22 mouse cellular contexts compared by ENCODE assay signal in the genomic region with DNA sequence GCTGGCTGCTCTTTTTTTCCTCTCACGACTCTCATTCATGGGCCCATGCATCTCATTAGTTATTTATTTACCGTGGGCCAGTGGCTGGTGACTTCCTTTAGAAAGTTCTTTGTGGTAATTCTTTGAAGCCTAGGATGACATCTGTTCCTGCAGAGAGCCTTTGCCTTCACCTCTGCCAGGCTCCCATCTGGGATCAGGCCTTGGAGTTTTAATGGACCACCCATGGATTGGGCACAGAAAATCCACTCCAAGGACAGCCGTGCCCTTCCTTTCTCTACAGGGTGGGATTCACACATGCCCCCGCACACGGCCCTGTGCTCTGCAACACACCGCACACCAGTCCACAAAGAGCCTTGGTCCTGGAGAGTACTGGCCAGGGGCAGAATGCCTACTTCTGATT. TPM values are rescaled to one million over a fixed set of nuclear protein-coding genes. Genes with fewer than 3 reads are reported as not detected.
DNase-seq lines count a peak whose midpoint lies in the region; ATAC-seq and TF ChIP-seq lines count a peak whose summit lies in the region.
"Had no signal": no experiment of that assay in that cellular context is flagged by ENCODE, and none has a peak within 500 bp of the region (broad histone marks: within the 10 kb centered on the region; RNA-seq: fewer than 3 reads in every experiment).

No protein-coding gene starts in this region.

- peak; percentile 69 for ATAC-seq in neural tube, embryonic 11.5 days (ENCODE audit: insufficient read depth, low FRiP score, low TSS enrichment)
- peak; percentile 54 for ATAC-seq in hindbrain, embryonic 12.5 days (ENCODE audit: low FRiP score)
- no peak for ATAC-seq in midbrain, postnatal 0 days (ENCODE audit: low FRiP score)
- ATAC-seq: CD4-positive, CD25-positive, alpha-beta regulatory T cell, adult 4 months had no signal

- no peak overlapping the region for H3K4me3 ChIP-seq in neural tube, embryonic 11.5 days (ENCODE audit: low read depth, low read length)
- no peak overlapping the region for H3K4me3 ChIP-seq in hindbrain, embryonic 12.5 days
- H3K4me3 ChIP-seq in midbrain, postnatal 0 days (ENCODE audit: low read depth, low read length), result no peak overlapping the region
- H3K4me3 ChIP-seq: gastrocnemius, adult 2 months; heart, embryonic 13.5 days had no signal

- intact Hi-C loops in left cerebral cortex, postnatal 36 days (cut with DNase I), result no loop called here

- peak; percentile 33 for DNase-seq in embryo, embryonic 10.5 days (ENCODE audit: low spot score)
- DNase-seq in embryo, embryonic 9.5 days (ENCODE audit: extremely low spot score), result no peak
- DNase-seq in neural tube, embryonic 11.5 days (ENCODE audit: low spot score), result peak; percentile 30
- no peak for DNase-seq in neural tube, embryonic 10.5 days (ENCODE audit: extremely low spot score, low spot score)
- DNase-seq in midbrain, postnatal 0 days (ENCODE audit: low spot score), result peak; percentile 63
- DNase-seq in testis, postnatal 14 days (ENCODE audit: low spot score), result no peak
- DNase-seq in left cerebral cortex, postnatal 36 days (ENCODE audit: low spot score in 2 of 2), result no peak
- DNase-seq: adrenal gland, adult 2 months; cerebellum, adult 11 months; cerebellum, postnatal 14 days; gastrocnemius, adult 2 months; heart, postnatal 4 days; kidney, adult 11 months; kidney, postnatal 10 days; lung, adult 18-20 months; right cerebral cortex, adult 18-20 months; spleen, adult 18-20 months; thymus, adult 2 months had no signal

- H3K27me3 ChIP-seq in neural tube, embryonic 11.5 days (ENCODE audit: control insufficient read depth, insufficient read depth, low read length), result no peaks in the 10 kb centered on the region
- H3K27me3 ChIP-seq in hindbrain, embryonic 12.5 days, result peaks cover 3% of the 10 kb centered on the region; the same call in 1 of the 2 replicates
- H3K27me3 ChIP-seq in midbrain, postnatal 0 days (ENCODE audit: insufficient read depth, low read length), result no peaks in the 10 kb centered on the region
- H3K27me3 ChIP-seq: heart, embryonic 13.5 days had no signal

- WGBS in neural tube, embryonic 11.5 days, result 31% methylated on average over 6 of the region's 6 CpGs
- WGBS in hindbrain, embryonic 12.5 days, result 17% methylated on average over 6 of the region's 6 CpGs
- 16% methylated on average over 6 of the region's 6 CpGs for WGBS in midbrain, postnatal 0 days

- H3K4me1 ChIP-seq in neural tube, embryonic 11.5 days (ENCODE audit: control insufficient read depth, insufficient read depth, low read length), result no peaks in the 10 kb centered on the region
- H3K4me1 ChIP-seq in hindbrain, embryonic 12.5 days, result peaks cover 3% of the 10 kb centered on the region; the same call in 1 of the 2 replicates
- no peaks in the 10 kb centered on the region for H3K4me1 ChIP-seq in midbrain, postnatal 0 days (ENCODE audit: insufficient read depth, low read length)

- no peak overlapping the region for H3K4me2 ChIP-seq in neural tube, embryonic 11.5 days (ENCODE audit: low read depth)
- H3K4me2 ChIP-seq in hindbrain, embryonic 12.5 days (replicated peaks), result no peak overlapping the region
- no peak overlapping the region for H3K4me2 ChIP-seq in midbrain, postnatal 0 days (ENCODE audit: low read depth, low read length, poor library complexity, severe bottlenecking)
- H3K4me2 ChIP-seq: heart, embryonic 13.5 days had no signal

- H3K9ac ChIP-seq in neural tube, embryonic 11.5 days (ENCODE audit: low read length), result no peak overlapping the region
- H3K9ac ChIP-seq in hindbrain, embryonic 12.5 days, result no peak overlapping the region
- H3K9ac ChIP-seq in midbrain, postnatal 0 days (replicated peaks; ENCODE audit: low read length, poor library complexity, severe bottlenecking), result no peak overlapping the region
- H3K9ac ChIP-seq: heart, embryonic 13.5 days had no signal

- no peaks in the 10 kb centered on the region for H3K9me3 ChIP-seq in neural tube, embryonic 11.5 days (ENCODE audit: control insufficient read depth, low read length)
- no peaks in the 10 kb centered on the region for H3K9me3 ChIP-seq in hindbrain, embryonic 12.5 days (replicated peaks)
- no peaks in the 10 kb centered on the region for H3K9me3 ChIP-seq in midbrain, postnatal 0 days (ENCODE audit: low read length)
- H3K9me3 ChIP-seq: heart, embryonic 13.5 days had no signal

- TF ChIP-seq CTCF in midbrain, postnatal 0 days (IDR thresholded peaks at IDR 0.05), result no peak

- no peaks in the 10 kb centered on the region for H3K36me3 ChIP-seq in neural tube, embryonic 11.5 days (ENCODE audit: control insufficient read depth, insufficient read depth, low read length)
- no peaks in the 10 kb centered on the region for H3K36me3 ChIP-seq in hindbrain, embryonic 12.5 days
- no peaks in the 10 kb centered on the region for H3K36me3 ChIP-seq in midbrain, postnatal 0 days (ENCODE audit: insufficient read depth, low read length)
- H3K36me3 ChIP-seq: G1E had no signal

- H3K27ac ChIP-seq in neural tube, embryonic 11.5 days (ENCODE audit: low read depth, low read length), result no peak overlapping the region
- no peak overlapping the region; the same call in 1 of the 2 replicates for H3K27ac ChIP-seq in hindbrain, embryonic 12.5 days
- no peak overlapping the region for H3K27ac ChIP-seq in midbrain, postnatal 0 days (ENCODE audit: low read depth, low read length)
- H3K27ac ChIP-seq: gastrocnemius, adult 2 months; heart, embryonic 13.5 days had no signal

RNA-seq across cellular contexts. Expression of a gene that starts 24.3 kb away (rescaled TPM):
- polyA plus RNA-seq in neural tube, embryonic 11.5 days (2014; fragmentation: Nextera tagmentation; extraction: Ambion mirVana), result 8.0 and 8.6 TPM in 2 replicates
- 8.1 and 11.7 TPM in 2 replicates for polyA plus RNA-seq in hindbrain, embryonic 12.5 days (2016; fragmentation: Nextera tagmentation; extraction: Ambion mirVana)
- 9.5 and 11.9 TPM in 2 replicates for total RNA-seq in midbrain, postnatal 0 days (2014; rRNA removed)
- 5.2 and 7.1 TPM in 2 replicates for polyA plus RNA-seq in midbrain, postnatal 0 days (2015; fragmentation: Nextera tagmentation; extraction: Ambion mirVana)
- total RNA-seq in left cerebral cortex, postnatal 36 days (2021), result 10 to 100 TPM; 34.4 to 38.3 TPM
- polyA plus RNA-seq: G1E had no signal

Comparison
In these comparisons a context has a peak if more than half of its experiments do, and no peak if none do; other contexts are left out.
1. DNase-seq: peak in embryo, embryonic 10.5 days (single experiment), neural tube, embryonic 11.5 days (single experiment) and midbrain, postnatal 0 days (single experiment); none in embryo, embryonic 9.5 days (single experiment), neural tube, embryonic 10.5 days (single experiment), testis, postnatal 14 days (single experiment) and left cerebral cortex, postnatal 36 days (0 of 2).